Mouse (Mus musculus): ENCODE data around the gene Dnajc12. TPM values are rescaled to one million over a fixed set of nuclear protein-coding genes. Genes with fewer than 3 reads are reported as not detected.
A peak's percentile ranks its signal among the peaks of the same experiment; 100 is the strongest.

Dnajc12 gene
- total and polyA plus RNA-seq, 3 experiments = 3.5 to 13.5 (median 11.6) TPM

- Histone ChIP-seq H3K4me1 (ENCODE audit: control insufficient read depth, insufficient read depth, low read length) (no peaks in the 10 kb centered on the region; the same call in 1 of the 2 replicates), H3K27me3 (ENCODE audit: control insufficient read depth, insufficient read depth, low read length) (no peaks in the 10 kb centered on the region), H3K9ac (ENCODE audit: low read depth, low read length) (peak overlapping the region; percentile 1; the same call in 1 of the 2 replicates), H3K36me3 (ENCODE audit: control insufficient read depth, insufficient read depth, low read length) (no peaks in the 10 kb centered on the region), H3K27ac (peak overlapping the region; percentile 48), H3K79me2 (replicated peaks; ENCODE audit: control insufficient read depth, insufficient read depth, low read length) (no peaks in the 10 kb centered on the region), H3K4me3 (peak overlapping the region; percentile 87)
- no peak for TF ChIP-seq CTCF (IDR thresholded peaks at IDR 0.05)
- no peak for TF ChIP-seq POLR2A (IDR thresholded peaks at IDR 0.05; ENCODE audit: insufficient read depth, low read depth, low read length)
- no peak for TF ChIP-seq EP300 (IDR thresholded peaks at IDR 0.05; ENCODE audit: insufficient read depth, low read depth, low read length)
- 15% methylated on average over 19 of the region's 19 CpGs for WGBS
- intact Hi-C loops (cut with DNase I) = loop anchor here (1.0 to 2.0 kb wide), 3 partner anchors 28 to 89 kb away; partner anchors contain the start of gene Dnajc12
- peak; percentile 43 to 47 for DNase-seq
Observed at GRCm38 (mm10) chr10:63428243-63429022, 46.2 kb downstream of the Dnajc12 start.

- Histone ChIP-seq H3K79me2 (replicated peaks; ENCODE audit: control insufficient read depth, insufficient read depth, low read length) (no peaks in the 10 kb centered on the region), H3K9ac (ENCODE audit: low read depth, low read length) (peak overlapping the region; percentile 1; the same call in 1 of the 2 replicates), H3K4me3 (peak overlapping the region; percentile 87), H3K27ac (peak overlapping the region; percentile 48), H3K36me3 (ENCODE audit: control insufficient read depth, insufficient read depth, low read length) (no peaks in the 10 kb centered on the region), H3K27me3 (ENCODE audit: control insufficient read depth, insufficient read depth, low read length) (no peaks in the 10 kb centered on the region), H3K4me1 (ENCODE audit: control insufficient read depth, insufficient read depth, low read length) (no peaks in the 10 kb centered on the region; the same call in 1 of the 2 replicates)
- TF ChIP-seq CTCF (IDR thresholded peaks at IDR 0.05) (no peak), POLR2A (IDR thresholded peaks at IDR 0.05; ENCODE audit: insufficient read depth, low read depth, low read length) (no peak), EP300 (IDR thresholded peaks at IDR 0.05; ENCODE audit: insufficient read depth, low read depth, low read length) (no peak)
- intact Hi-C loops (cut with DNase I) = loop anchor here (1.0 to 2.0 kb wide), 3 partner anchors 28 to 90 kb away; partner anchors contain the start of gene Dnajc12
- DNase-seq = no peak
- 1% methylated on average over 11 of the region's 11 CpGs for WGBS
Observed at GRCm38 (mm10) chr10:63429023-63429340, 46.7 kb downstream of the Dnajc12 start.

DNA sequence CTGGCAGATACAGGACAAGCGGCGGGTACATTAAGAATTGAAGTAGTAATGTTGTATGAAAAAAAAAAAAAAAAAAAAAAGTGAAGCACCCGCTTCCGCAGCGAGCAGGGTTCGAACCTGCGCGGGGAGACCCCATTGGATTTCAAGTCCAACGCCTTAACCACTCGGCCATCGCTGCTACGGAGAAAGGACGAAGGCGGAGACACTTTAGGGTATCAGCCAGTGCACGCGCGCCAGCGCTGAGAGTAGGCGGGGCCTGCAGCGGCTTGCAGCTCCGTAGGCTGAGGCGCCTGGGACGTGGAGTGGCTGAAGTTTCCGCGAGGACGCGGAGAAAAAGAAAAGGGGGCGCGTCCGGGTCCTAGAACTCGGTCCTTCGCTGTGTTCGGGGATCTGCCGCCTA lies 47.1 kb downstream of the Dnajc12 start:
- no peaks in the 10 kb centered on the region for H3K27me3 ChIP-seq (ENCODE audit: control insufficient read depth, insufficient read depth, low read length)
- WGBS = under 1% methylated on average over 34 of the region's 34 CpGs
- no peaks in the 10 kb centered on the region for H3K79me2 ChIP-seq (replicated peaks; ENCODE audit: control insufficient read depth, insufficient read depth, low read length)
- DNase-seq = peak; percentile 98 to 100
- TF ChIP-seq EP300 (IDR thresholded peaks at IDR 0.05; ENCODE audit: insufficient read depth, low read depth, low read length) (peak; percentile 96), POLR2A (IDR thresholded peaks at IDR 0.05; ENCODE audit: insufficient read depth, low read depth, low read length) (no peak)
- H3K9ac ChIP-seq (ENCODE audit: low read depth, low read length) = peak overlapping the region; percentile 83
- no peaks in the 10 kb centered on the region; the same call in 1 of the 2 replicates for H3K4me1 ChIP-seq (ENCODE audit: control insufficient read depth, insufficient read depth, low read length)
- no peaks in the 10 kb centered on the region for H3K36me3 ChIP-seq (ENCODE audit: control insufficient read depth, insufficient read depth, low read length)
- intact Hi-C loops (cut with DNase I) = loop anchor here (1.0 to 2.0 kb wide), 3 partner anchors 27 to 90 kb away; partner anchors contain the start of gene Dnajc12
- H3K4me3 ChIP-seq = peak overlapping the region; percentile 87
- peak overlapping the region; percentile 77 for H3K27ac ChIP-seq

DNA sequence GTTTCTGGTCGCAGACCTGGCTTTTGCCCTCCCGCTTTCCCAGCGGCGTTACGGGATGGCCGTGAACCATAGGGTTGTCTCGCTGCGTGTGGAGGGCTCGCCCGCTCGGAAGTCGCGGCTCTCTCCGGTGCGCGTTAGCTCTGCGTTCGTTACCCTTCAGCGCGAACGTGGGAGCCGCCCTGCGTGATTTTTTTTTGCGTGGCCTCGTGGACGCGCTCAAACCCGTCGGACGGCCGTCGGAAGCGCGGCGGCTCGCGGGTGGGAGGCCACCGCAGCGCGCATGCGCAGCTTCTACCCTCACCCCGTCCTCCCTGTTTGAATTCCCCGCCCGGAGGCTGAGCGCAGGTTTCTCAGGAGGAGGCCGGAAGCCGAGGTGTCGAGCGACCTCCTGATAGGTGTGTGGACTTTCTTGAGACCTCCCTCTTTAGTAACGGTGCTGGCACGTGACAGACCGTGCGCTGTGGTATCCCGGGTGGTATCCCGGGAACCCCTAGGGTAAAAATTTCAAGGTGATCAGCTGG lies 47.6 kb downstream of the Dnajc12 start, which contains the start of gene Ctnna3:
Gene Ctnna3 (plus strand): TSS at position 314 of the 521 bp plus-strand sequence.
- Histone ChIP-seq H3K36me3 (ENCODE audit: control insufficient read depth, insufficient read depth, low read length) (no peaks in the 10 kb centered on the region), H3K27ac (peak within 1 kb of the TSS; percentile 77), H3K9ac (ENCODE audit: low read depth, low read length) (peak within 1 kb of the TSS; percentile 83), H3K27me3 (ENCODE audit: control insufficient read depth, insufficient read depth, low read length) (no peaks in the 10 kb centered on the region), H3K4me3 (peak within 1 kb of the TSS; percentile 87), H3K4me1 (ENCODE audit: control insufficient read depth, insufficient read depth, low read length) (no peaks in the 10 kb centered on the region; the same call in 1 of the 2 replicates), H3K79me2 (replicated peaks; ENCODE audit: control insufficient read depth, insufficient read depth, low read length) (no peaks in the 10 kb centered on the region)
- TF ChIP-seq CTCF (IDR thresholded peaks at IDR 0.05) (no peak), EP300 (IDR thresholded peaks at IDR 0.05; ENCODE audit: insufficient read depth, low read depth, low read length) (0 out of 2 replicates have a peak, but pooled peaks have one; percentile 19)
- WGBS = under 1% methylated on average over 55 of the region's 55 CpGs
- intact Hi-C loops (cut with DNase I) = loop anchor here (1.0 to 2.0 kb wide), 3 partner anchors 27 to 91 kb away; partner anchors contain the start of gene Dnajc12
- DNase-seq = peak; percentile 84 to 92

- no peak for DNase-seq
- 87% methylated on average over 7 of the region's 7 CpGs for WGBS
- Histone ChIP-seq H3K4me1 (ENCODE audit: control insufficient read depth, insufficient read depth, low read length) (no peaks in the 10 kb centered on the region; the same call in 1 of the 2 replicates), H3K27ac (no peak overlapping the region), H3K4me3 (no peak overlapping the region), H3K9ac (ENCODE audit: low read depth, low read length) (no peak overlapping the region), H3K79me2 (replicated peaks; ENCODE audit: control insufficient read depth, insufficient read depth, low read length) (no peaks in the 10 kb centered on the region), H3K27me3 (ENCODE audit: control insufficient read depth, insufficient read depth, low read length) (no peaks in the 10 kb centered on the region), H3K36me3 (ENCODE audit: control insufficient read depth, insufficient read depth, low read length) (no peaks in the 10 kb centered on the region)
- intact Hi-C loops (cut with DNase I) = no loop called here
- TF ChIP-seq EP300 (IDR thresholded peaks at IDR 0.05; ENCODE audit: insufficient read depth, low read depth, low read length) (no peak), POLR2A (IDR thresholded peaks at IDR 0.05; ENCODE audit: insufficient read depth, low read depth, low read length) (no peak), CTCF (IDR thresholded peaks at IDR 0.05) (no peak)
Observed at GRCm38 (mm10) chr10:63431221-63431736, 49.0 kb downstream of the Dnajc12 start.
